23 mouse cellular contexts compared by ENCODE assay signal in the genomic region with DNA sequence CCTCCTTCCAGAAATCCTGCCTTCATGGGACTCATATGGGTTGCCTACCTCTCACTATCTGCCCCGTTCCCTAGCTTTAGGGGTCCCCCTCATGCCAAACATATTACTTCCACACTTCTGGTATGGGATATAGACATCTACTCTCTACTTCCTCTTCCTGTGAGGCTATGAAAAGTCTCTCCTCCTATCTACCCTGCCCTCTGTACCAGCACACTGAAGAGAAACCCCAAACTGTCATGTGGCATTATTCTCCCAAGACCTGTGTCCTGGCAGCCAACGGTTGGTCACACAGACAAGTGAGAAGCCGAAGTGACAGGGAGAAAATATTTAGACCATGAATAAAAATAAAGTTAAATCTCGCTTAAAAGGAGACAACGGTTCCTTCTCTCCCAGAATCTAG.
"Had no signal": no experiment of that assay in that cellular context is flagged by ENCODE, and none has a peak within 500 bp of the region (broad histone marks: within the 10 kb centered on the region; RNA-seq: fewer than 3 reads in every experiment).

No protein-coding gene starts in this region.

- ATAC-seq: intestine, embryonic 16.5 days; liver, postnatal 0 days had no signal

- H3K9me3 ChIP-seq: heart, embryonic 10.5 days; heart, embryonic 12.5 days; heart, embryonic 15.5 days; hindbrain, embryonic 13.5 days; hindbrain, embryonic 15.5 days; limb, embryonic 10.5 days; limb, embryonic 12.5 days; liver, embryonic 13.5 days; liver, embryonic 15.5 days had no signal

- H3K9ac ChIP-seq: heart, embryonic 12.5 days; heart, embryonic 15.5 days; hindbrain, embryonic 13.5 days; hindbrain, embryonic 15.5 days; limb, embryonic 12.5 days; liver, embryonic 13.5 days; liver, embryonic 15.5 days; liver, postnatal 0 days had no signal

- H3K4me3 ChIP-seq: gastrocnemius, adult 2 months; heart, embryonic 10.5 days; heart, embryonic 12.5 days; heart, embryonic 15.5 days; hindbrain, embryonic 13.5 days; hindbrain, embryonic 15.5 days; layer of hippocampus, adult 2 months; limb, embryonic 10.5 days; limb, embryonic 12.5 days; liver, embryonic 13.5 days; liver, embryonic 15.5 days had no signal

- H3K27ac ChIP-seq: gastrocnemius, adult 2 months; hindbrain, embryonic 13.5 days; hindbrain, embryonic 15.5 days; hindbrain, postnatal 0 days; limb, embryonic 10.5 days; limb, embryonic 12.5 days; liver, embryonic 13.5 days; liver, embryonic 15.5 days had no signal

- H3K36me3 ChIP-seq: heart, embryonic 10.5 days; heart, embryonic 12.5 days; heart, embryonic 15.5 days; hindbrain, embryonic 13.5 days; hindbrain, embryonic 15.5 days; limb, embryonic 10.5 days; limb, embryonic 12.5 days; liver, embryonic 13.5 days; liver, embryonic 15.5 days had no signal

- H3K4me1 ChIP-seq: limb, embryonic 10.5 days; liver, embryonic 13.5 days; liver, embryonic 15.5 days had no signal

- DNase-seq: gastrocnemius, adult 2 months; gastrocnemius, postnatal 10 days; gastrocnemius, postnatal 25 days; kidney, adult 11 months; kidney, adult 2 months; kidney, postnatal 10 days; kidney, postnatal 4 days; layer of hippocampus, adult 9-11 months; layer of hippocampus, postnatal 36 days; liver; liver, embryonic 13.5 days had no signal

- H3K27me3 ChIP-seq: heart, embryonic 12.5 days; heart, embryonic 15.5 days; hindbrain, embryonic 13.5 days; hindbrain, embryonic 15.5 days; limb, embryonic 12.5 days; liver, embryonic 13.5 days; liver, embryonic 15.5 days had no signal
